Mouse (Mus musculus) cerebellum, postnatal 14 days (tissue): Measurements from ENCODE around the gene H2-K1.
"Not testable (repeated sequence)": the region's sequence is repeated elsewhere in the genome, so short reads cannot be mapped to it uniquely, and the experiment has no call there.

Experiments
- DNase-seq, 2 experiments: peaks; one replicate each; pipeline ENCODE4 v3.0.0; 2021; ENCODE audit warnings: mixed read lengths in 2 of 2

The H2-K1 gene

GRCm38 (mm10) chr17:34026917-34027655, 26.9 kb upstream of the H2-K1 start:
- DNase-seq = peak in 1 of 2 experiments; percentile 67

GRCm38 (mm10) chr17:34026221-34026620, 26.1 kb upstream of the H2-K1 start:
- DNase-seq = peak; percentile 17 to 37

- peak in 1 of 2 experiments; percentile 53 for DNase-seq
Measured at GRCm38 (mm10) chr17:34025756-34026151, 25.6 kb upstream of the H2-K1 start.

DNA sequence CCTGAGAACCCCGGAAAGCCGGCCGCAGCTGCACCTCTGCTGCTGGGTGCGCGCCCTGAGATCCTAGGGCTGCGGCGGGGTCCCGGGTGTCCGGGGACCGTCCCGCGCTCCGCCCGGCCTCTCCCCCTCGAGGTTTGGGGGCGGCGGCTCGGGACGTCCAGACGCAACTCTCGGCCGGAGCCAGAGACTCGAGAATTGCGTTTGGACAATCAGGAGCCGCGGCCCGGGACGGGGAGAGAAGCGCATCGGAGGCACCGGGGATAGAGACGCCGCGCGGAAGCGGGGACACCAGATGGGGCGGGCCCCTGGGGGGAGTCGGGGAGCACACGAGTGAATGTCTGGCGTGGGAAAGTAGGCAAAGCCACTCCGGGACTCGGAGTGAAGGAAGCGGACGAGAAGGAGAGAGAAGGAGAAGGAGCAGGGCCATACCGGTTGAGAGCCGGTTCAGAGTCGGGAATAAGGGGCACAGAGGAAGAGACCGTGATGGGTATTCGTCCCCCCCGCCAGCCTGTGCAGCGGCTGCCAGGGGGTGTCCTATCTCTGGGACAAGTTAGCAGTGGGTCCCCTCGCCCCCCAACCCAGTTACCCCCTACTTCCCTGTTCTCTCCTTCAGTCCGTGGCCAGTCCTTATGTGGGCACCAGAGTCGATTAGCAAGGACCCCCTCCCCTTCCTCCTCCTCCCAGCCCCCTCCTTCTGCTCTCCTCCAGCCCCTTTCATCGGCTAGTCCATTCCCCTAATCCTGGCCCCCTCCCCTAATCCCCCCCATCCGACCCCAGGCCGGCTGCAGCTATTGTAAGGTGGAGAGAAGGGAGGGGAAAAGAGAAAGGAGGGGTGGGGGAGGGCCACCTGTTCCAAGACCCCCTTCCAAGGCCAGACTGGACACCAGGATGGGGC, 25.0 kb upstream of the H2-K1 start:
- peak in 1 of 2 experiments; percentile 57 for DNase-seq

- peak; percentile 88 to 92 for DNase-seq
Measured at GRCm38 (mm10) chr17:34024317-34024821, 24.2 kb upstream of the H2-K1 start, which contains the start of gene Ring1. Ring1 (minus strand) TSS chr17:34024680.

- no peak for DNase-seq
Measured at GRCm38 (mm10) chr17:34023678-34024077, 23.5 kb upstream of the H2-K1 start.

GRCm38 (mm10) chr17:34022987-34023386, 22.8 kb upstream of the H2-K1 start:
- DNase-seq = no peak

- peak in 1 of 2 experiments; percentile 10 for DNase-seq
Measured at GRCm38 (mm10) chr17:34022414-34022783, 22.3 kb upstream of the H2-K1 start.

GRCm38 (mm10) chr17:34021539-34022413, 21.6 kb upstream of the H2-K1 start:
- DNase-seq = no peak

DNA sequence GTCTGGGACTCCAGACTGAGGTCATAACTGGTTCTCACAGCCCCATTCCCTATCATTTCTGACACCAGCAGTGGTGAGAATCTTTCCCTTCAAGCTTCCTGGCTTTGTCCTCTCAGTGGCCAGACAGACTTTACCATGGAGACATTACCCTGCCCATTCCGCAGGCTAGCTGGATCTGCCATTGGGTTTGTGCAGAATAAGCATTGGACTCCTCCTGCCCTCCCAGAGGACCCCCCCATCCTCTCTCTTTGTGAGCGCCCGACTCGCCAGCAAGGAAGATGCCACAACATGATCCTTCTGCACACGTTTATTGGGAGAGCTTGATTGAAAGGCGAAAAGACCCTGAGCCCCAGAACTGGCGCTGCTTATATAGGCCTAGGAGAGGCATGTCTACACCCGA, 13.3 kb upstream of the H2-K1 start:
- DNase-seq = no peak

GRCm38 (mm10) chr17:34010156-34010555, 10.0 kb upstream of the H2-K1 start:
- no peak for DNase-seq

DNA sequence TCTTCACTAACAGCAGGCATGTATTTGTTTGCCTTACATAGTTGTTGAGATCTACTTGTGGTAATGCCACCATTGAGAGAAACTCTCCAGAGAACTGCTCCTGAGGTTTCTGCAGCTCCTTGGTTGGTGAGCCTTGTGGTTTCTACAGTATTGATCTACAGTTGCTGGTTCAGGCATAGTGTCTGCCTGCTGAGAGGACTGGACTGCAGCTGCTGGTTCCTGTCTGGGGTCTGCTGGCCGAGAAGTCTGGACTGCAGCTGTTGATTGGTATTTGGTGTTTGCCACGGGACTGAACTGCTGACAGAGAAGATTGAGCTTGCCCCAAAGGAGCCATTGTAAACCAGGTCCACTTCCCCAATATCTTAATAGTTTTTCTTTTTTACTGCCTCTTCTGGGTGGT, 6.4 kb upstream of the H2-K1 start:
- DNase-seq = no peak

- peak; percentile 47 to 74 for DNase-seq
Measured at GRCm38 (mm10) chr17:34003426-34003825, 3.3 kb upstream of the H2-K1 start.

GRCm38 (mm10) chr17:34000796-34001195, 649 bp upstream of the H2-K1 start:
- not testable (repeated sequence) for DNase-seq

DNA sequence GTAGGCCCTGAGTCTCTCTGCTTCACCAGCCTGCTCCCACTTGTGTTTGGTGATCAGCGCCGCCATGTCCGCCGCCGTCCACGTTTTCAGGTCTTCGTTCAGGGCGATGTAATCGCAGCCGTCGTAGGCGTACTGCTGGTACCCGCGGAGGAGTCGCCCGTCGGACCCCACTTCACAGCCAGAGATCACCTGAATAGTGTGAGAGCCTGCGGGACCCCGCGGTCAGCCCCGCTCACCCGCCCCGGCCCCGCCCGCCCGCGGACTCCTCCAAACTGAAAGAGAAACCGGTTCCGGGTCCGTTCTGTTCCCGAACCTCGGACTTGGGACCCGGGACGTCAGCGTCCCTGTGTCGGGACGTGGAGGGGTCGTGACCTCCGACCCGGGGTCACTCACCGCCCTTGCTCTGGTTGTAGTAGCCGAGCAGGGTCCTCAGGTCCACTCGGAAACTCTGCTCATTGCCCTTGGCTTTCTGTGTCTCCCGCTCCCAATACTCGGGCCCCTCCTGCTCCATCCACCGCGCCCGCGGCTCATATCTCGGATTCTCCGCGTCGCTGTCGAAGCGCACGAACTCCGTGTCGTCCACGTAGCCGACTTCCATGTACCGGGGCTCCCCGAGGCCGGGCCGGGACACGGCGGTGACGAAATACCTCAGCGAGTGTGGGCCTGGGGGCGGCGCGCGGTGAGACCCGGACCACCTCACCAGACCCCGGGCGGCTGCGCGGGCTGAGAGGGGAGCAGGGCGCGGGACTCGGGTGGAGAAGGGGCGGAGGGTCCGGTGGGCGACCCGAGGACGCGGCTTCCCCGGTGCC, 602 bp downstream of the H2-K1 start:
- peak; percentile 19 to 20 for DNase-seq

DNA sequence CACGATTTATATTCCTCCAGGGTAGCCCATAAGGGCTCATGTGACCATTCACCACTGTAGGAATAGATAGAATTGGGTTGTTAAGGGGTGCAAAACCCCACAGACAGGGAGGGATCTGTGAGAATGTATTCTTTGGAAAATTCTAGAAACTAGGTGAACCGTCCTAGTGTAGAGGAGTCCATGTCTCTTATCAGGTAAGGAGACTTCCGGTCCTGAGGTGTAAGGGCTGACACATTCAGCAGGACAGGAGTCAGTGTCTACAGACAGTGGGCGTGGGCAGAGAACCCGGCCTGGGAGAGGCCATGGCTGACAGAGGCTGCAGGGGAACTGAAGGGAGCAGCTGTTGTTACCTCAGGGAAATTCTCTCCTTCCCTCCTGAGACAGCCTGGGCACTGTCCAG, 1.4 kb downstream of the H2-K1 start:
- not testable (repeated sequence) for DNase-seq

DNA sequence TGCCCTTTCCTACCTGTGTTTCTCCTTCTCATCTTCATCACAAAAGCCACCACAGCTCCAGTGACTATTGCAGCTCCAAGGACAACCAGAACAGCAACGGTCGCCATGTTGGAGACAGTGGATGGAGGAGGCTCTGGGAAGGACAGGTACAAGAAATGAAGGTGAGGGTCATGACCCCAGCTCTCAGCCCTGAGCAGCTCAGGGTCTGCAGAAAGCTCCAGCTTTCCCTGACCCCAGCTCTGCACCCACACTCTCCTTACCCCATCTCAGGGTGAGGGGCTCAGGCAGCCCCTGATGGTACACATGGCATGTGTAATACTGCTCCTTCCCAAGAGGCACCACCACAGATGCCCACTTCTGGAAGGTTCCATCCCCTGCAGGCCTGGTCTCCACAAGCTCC, 3.1 kb downstream of the H2-K1 start:
- not testable (repeated sequence) for DNase-seq

DNA sequence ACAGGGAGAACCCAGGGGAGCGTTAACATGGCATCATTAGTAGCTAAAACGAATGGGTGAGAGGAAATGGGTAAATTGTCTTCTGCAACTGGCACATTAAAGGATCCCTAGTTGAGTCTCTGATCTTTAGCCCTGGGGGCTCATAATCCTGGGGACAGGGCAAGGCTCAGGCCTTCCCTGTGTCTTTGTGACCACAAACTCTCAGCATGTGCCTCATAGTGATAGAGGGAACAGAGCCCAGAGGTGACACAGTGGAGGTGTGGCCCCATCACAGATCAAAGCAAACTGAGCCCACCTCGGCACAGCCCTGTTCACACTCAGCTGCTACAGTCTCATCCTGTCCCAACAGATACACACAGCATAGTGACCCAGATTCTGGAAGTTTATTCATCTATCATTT, 4.5 kb downstream of the H2-K1 start:
- no peak for DNase-seq

DNA sequence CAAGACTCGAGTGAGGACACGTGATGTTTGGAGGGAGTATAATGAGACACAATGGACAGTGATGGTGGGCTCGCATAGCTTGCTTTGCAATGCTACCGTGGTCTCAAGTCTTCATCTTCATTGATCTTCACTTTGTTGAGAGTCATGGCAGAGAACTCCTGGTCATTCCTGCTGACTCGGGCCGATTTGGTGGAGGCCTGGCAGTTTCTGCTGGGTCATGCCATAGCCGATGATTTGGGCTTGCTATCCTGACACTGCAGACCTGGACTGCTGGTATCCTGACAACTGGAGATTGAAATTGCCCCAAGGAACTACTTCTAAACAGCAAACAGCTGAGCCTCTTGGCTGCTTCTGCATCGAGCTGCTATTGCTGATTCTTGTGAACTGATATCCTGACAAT, 5.2 kb downstream of the H2-K1 start:
- DNase-seq = no peak

- DNase-seq = peak; percentile 77 to 86
Measured at GRCm38 (mm10) chr17:33991788-33992664, 8.1 kb downstream of the H2-K1 start.

- peak; percentile 79 to 88 for DNase-seq
Measured at GRCm38 (mm10) chr17:33982136-33982535, 18.0 kb downstream of the H2-K1 start.
